Mouse (Mus musculus) testis, postnatal 14 days (tissue): ENCODE results near the gene Ccdc188.

Experiments
- DNase-seq: peaks from one replicate; pipeline ENCODE4 v3.0.0; 2021; ENCODE audit warnings: low spot score

The Ccdc188 gene

GRCm38 (mm10) chr16:18202061-18202460 lies 15.6 kb upstream of the Ccdc188 start:
- no peak for DNase-seq

DNA sequence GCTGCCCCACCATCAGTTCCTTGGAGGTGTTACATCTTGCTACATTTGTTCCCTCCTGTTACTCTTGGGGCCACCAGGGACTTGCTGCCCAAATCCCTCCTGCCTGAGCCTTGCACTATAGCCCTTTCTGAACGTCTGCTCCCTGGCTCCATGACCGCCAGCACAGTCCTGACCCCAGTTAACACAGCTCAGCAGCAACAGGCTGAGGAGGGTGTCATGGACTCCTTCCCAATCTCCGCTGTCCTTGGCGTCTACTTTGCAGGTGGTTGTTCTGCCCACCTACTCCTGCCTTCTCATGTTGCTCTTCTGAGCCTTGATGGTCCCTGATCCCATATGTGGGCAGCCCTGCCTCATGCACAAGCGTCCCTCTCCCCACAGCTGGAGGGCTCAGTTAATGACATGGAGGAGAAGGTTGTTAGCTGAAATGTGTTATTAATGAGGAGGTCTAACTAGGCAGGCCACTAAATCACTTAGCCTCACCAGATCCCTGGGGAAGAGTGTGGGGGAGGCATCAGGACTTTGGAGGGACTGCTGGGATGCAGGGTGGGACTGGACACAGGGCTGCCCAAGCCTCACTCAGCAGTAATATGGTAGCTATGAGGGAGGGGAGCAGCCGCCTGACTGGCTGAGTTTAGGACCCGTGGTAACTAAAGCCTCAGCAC lies 14.1 kb upstream of the Ccdc188 start:
- no peak for DNase-seq

- DNase-seq: no peak
These were observed 6.8 kb upstream of the Ccdc188 start for GRCm38 (mm10) chr16:18210701-18211416.

DNA sequence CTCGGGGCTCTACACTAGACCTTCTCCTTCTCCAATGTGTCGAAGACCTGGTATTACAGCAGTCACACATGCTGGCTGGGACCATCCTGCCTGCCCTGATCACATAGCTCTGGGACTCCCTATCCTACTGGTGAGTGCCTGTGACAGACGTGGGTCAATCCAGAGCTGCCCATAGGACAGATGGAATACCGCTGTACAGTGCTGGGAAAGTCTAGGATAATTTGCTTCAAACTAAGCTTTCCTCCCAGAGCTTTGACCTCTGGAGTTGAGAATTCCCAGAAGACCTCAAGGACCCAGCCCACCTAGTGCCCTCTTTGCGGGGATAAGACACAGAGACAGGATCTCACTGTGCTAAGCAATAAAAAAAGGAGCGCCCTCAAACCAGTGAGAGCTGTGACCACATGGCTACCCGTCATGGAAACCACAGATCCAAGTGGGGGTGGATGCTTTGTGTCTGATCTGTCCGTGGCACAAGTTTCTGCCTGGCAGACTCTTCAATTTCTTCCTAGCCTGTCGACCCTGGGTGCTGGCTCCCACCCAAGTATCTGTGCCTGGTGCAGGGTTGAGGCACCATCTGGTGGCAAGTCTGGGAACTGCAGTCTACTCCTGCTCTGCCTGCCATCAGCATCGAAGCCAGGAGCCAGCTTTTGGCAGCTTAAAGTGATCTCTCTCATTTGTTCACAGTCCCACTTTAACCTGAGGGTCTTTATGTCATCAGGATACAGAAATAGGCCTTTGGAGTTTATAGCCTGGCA lies 6.1 kb upstream of the Ccdc188 start:
- DNase-seq: peak; percentile 75

- no peak for DNase-seq
These were observed 4.0 kb upstream of the Ccdc188 start for GRCm38 (mm10) chr16:18213689-18214088.

DNA sequence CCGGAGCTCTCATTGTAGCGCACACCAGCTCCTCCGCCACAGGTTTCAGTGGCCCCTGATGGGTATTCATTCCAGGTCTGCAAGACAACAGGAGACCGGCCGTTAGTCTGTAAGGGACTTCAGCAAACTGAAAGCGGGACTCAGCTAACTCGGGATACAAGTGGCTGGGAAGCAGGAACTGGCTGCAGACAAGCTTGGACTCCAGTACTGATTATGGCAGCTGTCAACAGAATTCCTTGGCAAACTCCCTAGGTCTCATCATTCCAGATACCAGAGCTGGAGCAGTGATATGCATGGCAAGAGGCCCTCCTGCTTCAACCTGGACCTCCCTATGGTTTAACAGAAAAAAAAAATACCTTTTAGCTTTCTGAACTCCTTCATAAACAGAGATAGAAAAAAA lies 2.8 kb upstream of the Ccdc188 start:
- no peak for DNase-seq

- DNase-seq: no peak
These were observed 909 bp downstream of the Ccdc188 start for GRCm38 (mm10) chr16:18218580-18218996.

GRCm38 (mm10) chr16:18220001-18220400 lies 2.3 kb downstream of the Ccdc188 start:
- DNase-seq: no peak

DNA sequence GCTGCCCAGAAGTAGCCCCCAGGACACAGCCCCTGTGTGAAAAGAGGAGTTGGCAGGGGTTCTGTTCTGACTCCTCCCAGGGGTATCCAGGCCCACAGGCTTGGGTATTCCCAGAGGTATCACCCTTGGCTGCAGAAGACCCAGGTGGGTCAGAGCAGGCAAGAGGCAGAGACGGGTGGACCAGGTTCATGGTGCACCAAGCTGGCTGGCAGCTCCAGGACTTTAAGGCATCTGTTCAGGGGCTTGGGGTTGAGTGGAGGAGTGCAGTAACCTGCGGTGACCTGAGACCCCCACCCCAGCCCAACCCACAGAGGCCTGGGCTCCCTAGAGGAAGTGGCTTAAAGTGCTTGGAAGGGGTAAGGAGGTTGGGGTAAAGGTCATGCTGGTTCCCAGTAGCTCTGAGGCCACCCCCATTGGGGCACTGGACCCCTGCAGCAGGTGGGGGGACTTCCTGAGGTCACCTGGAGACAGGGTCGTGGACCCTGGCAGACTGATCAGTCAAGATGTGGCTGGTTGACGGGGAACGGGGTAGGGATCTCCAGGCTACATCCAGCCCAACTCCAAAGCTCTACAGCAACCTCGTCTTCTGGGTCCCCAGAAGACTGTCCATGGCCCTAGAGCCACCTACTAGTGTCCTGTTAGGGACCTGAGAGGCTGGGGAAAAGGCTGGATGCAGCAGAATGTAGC lies 3.3 kb downstream of the Ccdc188 start:
- no peak for DNase-seq

DNA sequence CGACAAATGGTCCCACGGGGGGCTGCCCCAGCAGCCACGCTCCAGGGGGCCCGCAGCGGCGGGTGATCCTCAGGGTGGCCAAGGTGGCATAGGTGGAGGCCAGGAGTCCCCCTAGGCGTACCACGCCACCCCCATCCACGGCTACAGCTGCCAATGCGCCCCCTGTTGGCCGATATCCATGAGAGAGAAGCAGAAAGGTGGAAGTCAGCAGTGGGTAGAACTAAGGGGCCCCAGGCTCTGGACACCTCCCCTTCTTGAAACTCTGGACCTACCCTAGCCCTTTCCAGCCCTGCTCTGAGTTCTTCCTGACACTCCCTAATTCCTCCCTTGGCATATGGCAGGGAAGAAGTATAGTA lies 3.8 kb downstream of the Ccdc188 start:
- DNase-seq: no peak

GRCm38 (mm10) chr16:18222188-18222587 lies 4.5 kb downstream of the Ccdc188 start:
- no peak for DNase-seq

DNA sequence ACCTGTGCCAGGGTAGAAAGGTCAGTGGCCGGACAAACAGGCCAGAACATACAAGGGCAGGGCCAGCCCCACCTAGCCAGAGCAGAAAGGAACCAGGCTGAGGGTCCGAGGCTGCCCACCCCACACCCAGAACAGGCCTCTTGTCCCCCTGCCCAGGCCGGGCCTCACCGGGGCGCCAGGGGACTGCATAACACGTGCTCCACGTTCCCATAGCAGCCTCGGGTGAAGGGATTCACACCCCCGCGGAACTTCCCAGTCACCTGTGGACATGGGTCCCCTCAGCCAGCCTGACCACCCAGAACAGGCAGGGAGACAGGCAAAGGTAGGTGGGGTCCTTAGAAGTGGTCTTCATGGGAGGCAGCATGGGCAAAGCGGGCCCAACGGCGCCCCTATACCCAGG lies 9.5 kb downstream of the Ccdc188 start:
- DNase-seq: no peak

DNA sequence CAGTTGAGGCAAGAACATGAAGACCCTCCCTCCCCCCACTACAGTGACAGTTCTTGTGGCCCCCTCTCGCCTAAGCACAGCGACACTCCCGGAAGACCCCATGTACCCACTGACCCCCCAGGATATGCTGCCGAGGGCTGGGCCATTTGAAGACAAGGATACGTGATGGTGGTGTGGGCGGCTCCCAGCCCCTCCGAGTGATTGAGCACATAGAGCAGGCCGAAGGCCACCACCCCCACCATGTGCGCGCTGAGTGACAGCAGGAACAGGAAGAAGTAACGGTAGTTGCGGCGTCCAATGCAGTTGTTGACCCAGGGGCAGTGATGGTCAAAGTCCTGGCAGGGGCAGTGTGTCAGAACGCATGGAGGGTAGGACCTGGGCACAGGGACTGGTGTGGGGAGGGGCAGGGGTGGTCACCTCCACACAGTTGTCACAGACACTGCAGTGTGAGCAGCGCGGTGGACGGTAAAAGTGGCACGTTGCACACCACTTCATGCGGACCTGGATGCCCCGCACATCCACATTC lies 10.3 kb downstream of the Ccdc188 start:
- no peak for DNase-seq

GRCm38 (mm10) chr16:18228856-18229255 lies 11.2 kb downstream of the Ccdc188 start:
- DNase-seq: no peak

GRCm38 (mm10) chr16:18229622-18230021 lies 11.9 kb downstream of the Ccdc188 start:
- no peak for DNase-seq

GRCm38 (mm10) chr16:18230617-18231016 lies 12.9 kb downstream of the Ccdc188 start:
- no peak for DNase-seq

GRCm38 (mm10) chr16:18231047-18231446 lies 13.4 kb downstream of the Ccdc188 start:
- no peak for DNase-seq

DNA sequence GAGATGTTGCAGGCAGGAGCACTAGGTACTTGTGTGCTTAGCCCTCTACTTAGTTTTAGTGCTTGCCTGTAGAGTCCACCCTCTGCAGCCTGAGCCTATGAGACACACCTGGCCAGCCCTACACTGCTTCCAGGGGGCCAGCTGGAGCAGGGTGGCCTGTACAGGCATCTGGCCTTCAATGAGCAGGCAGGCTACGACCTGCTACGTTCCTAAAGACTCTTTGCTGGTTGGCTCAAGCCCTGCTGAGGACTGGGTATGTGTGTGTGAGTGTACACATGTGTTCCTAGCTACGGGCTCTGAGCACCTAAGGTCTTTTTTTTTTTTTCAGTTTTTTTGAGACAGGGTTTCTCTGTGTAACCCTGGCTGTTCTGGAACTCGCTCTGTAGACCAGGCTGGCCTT lies 13.8 kb downstream of the Ccdc188 start:
- DNase-seq: no peak

DNA sequence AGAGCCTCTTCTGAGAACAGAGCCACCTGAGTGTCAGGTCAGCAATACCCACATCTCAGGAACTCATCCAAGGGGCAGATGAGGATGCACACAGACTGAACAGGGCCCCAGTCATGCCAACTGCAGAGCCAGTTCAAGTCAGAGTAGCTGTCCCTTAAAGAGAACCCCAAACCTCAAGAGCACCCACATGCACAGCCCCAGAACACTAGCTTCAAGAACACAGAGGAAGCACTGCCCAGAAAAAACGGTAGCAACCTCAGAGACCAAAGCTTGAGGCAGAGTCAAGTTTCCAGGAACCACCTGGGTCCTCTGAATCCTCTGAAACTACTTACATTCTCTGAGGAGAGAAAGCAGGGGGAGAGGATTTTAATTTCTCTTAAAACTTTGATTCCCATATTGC lies 15.8 kb downstream of the Ccdc188 start:
- DNase-seq: no peak

DNA sequence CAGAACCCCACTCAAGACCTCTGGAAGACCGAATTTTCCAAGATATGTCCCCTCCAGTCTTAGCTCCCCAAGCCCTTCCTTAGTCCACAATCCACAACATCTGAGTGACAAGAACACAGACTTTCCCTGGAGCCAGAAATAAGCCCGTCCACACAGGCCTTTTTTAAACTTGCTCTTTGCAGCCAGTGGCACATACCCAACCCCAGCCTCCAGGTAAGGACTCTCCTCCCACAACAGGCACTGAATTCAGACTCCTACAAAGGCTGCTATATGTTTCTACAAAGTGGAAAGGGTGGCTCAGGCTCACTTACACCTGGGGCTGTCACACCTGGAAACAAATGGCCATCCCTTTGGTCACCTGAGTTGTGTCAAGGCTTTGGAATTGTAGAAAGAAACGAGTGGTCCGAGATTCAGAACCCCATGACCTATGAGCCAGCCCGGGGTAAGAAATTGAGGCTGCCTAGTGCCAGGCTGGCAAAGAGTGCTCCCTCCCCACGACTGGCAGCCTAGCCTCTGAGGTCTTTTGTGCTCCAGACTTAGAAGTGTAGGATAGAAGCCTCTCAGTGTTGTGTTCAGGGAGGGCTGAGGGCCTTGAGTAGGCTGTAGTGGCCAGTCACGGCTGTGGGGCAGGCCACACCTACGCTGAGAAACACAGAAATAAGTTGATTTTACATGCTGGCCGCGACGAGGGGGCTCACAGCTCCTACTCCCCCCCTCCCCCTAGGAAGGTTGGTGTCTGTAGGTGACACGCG lies 16.4 kb downstream of the Ccdc188 start:
- no peak for DNase-seq

- peak; percentile 75 for DNase-seq
These were observed 17.2 kb downstream of the Ccdc188 start, which contains the start of gene Zdhhc8 for GRCm38 (mm10) chr16:18234671-18235388. Zdhhc8 (minus strand) TSS chr16:18235136.
